Mouse (Mus musculus): ENCODE results near the gene Mcm9.

- no peak for TF ChIP-seq EP300 (IDR thresholded peaks at IDR 0.05; ENCODE audit: low read depth)
- TF ChIP-seq CTCF (IDR thresholded peaks at IDR 0.05; ENCODE audit: low read depth), result peak; percentile 52
Measured at GRCm38 (mm10) chr10:53499518-53499917, 130.7 kb downstream of the Mcm9 start.

Measured in heart, postnatal 0 days (tissue).